Mouse (Mus musculus) small intestine, adult 2 months (tissue): Measurements from ENCODE around the gene Rbsn.

Experiments
- CTCF ChIP-seq: fragments of 200-500 bp; IDR thresholded peaks from 2 replicates; pipeline ENCODE4 v1.5.1; 2012; ENCODE audit warnings: low read depth, mild to moderate bottlenecking, control low read depth, inconsistent platforms, low read length, moderate library complexity, mixed read lengths; ENCODE audit not compliant: insufficient replicate concordance, insufficient read length; ENCODE audit errors: extremely low read depth
- POLR2A ChIP-seq: fragments of 200-500 bp; IDR thresholded peaks from 2 replicates; pipeline ENCODE4 v1.6.1; 2012; ENCODE audit warnings: low read depth, mild to moderate bottlenecking, control low read depth, inconsistent platforms, low read length, moderate library complexity

DNA sequence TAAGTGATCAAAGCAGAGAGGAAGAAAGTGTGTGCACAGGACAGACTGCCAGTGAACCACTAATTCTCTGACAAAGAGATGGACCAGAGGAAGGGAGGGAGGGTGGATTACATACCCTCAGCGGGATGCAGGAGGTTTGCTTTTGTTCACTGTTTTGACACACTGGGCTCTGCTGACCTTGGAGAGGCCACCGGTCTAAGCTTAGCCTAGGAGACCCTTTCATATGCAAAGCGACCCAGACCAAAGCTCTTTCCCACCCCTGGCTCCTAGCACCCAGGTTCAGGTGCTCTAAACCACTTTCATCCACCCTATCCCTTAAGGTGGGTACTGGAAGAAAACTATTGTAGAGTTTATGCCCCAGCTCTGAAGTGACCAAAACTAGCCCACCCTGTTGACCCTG lies 31.6 kb upstream of the Rbsn start:
- TF ChIP-seq CTCF (no peak), POLR2A (no peak)
